Mouse (Mus musculus) hindbrain, embryonic 14.5 days (tissue): Measurements from ENCODE around the gene Gpc3. TPM values are rescaled to one million over a fixed set of nuclear protein-coding genes. Genes with fewer than 3 reads are reported as not detected.
"Not testable (repeated sequence)": the region's sequence is repeated elsewhere in the genome, so short reads cannot be mapped to it uniquely, and the experiment has no call there.

Experiments
- ATAC-seq: fragments of 200-750 bp; cut with Nextera tagmentation; 2 replicates; pipeline ENCODE4 v1.8.0; 2017; ENCODE audit warnings: moderate number of reproducible peaks, mild to moderate bottlenecking, moderate TSS enrichment, moderate library complexity; ENCODE audit not compliant: low FRiP score
- DNase-seq: peaks from one replicate; pipeline ENCODE4 v3.0.0-alpha.2; 2015; ENCODE audit warnings: low spot score
- H3K27ac ChIP-seq: fragments of 300-500 bp; sonication (generic); 2 replicates; pipeline ENCODE4 v1.5.1; 2014; ENCODE audit warnings: mild to moderate bottlenecking, moderate library complexity
- H3K27me3 ChIP-seq: fragments of 300-500 bp; sonication (generic); 2 replicates; pipeline ENCODE4 v1.6.1; 2014; ENCODE audit warnings: mild to moderate bottlenecking, low read length, mixed read lengths; ENCODE audit not compliant: control insufficient read depth, insufficient read depth
- H3K36me3 ChIP-seq: fragments of 300-500 bp; sonication (generic); replicated peaks from 2 replicates; pipeline ENCODE4 v1.6.1; 2014; ENCODE audit not compliant: control insufficient read depth, insufficient read depth
- H3K4me1 ChIP-seq: fragments of 300-500 bp; sonication (generic); replicated peaks from 2 replicates; pipeline ENCODE4 v1.6.1; 2014; ENCODE audit warnings: antibody characterized with exemption, low read length, mixed read lengths; ENCODE audit not compliant: control insufficient read depth, insufficient read depth
- H3K4me2 ChIP-seq: fragments of 300-500 bp; sonication (generic); replicated peaks from 2 replicates; pipeline ENCODE4 v1.6.1; 2014; ENCODE audit warnings: mild to moderate bottlenecking, moderate library complexity
- H3K4me3 ChIP-seq: fragments of 300-500 bp; sonication (generic); replicated peaks from 2 replicates; pipeline ENCODE4 v1.5.1; 2014; ENCODE audit warnings: mild to moderate bottlenecking, low read length
- H3K9ac ChIP-seq: fragments of 300-500 bp; sonication (generic); 2 replicates; pipeline ENCODE4 v1.6.1; 2014
- H3K9me3 ChIP-seq: fragments of 300-500 bp; sonication (generic); 2 replicates; pipeline ENCODE4 v1.6.1; 2016; ENCODE audit warnings: low read length; ENCODE audit not compliant: control insufficient read depth
- WGBS: fragments of 180-500 bp; shearing (Covaris S2); extraction: QIAGEN DNeasy Blood & Tissue Kit; methylation state at CpG from one replicate; pipeline ENCODE4 v1.1.7; 2014; 5-methylcytosine and 5-hydroxymethylcytosine counted together
- polyA plus RNA-seq: library from polyadenylated mRNA; unstranded; fragments of >200 nt; fragmentation: Nextera tagmentation; extraction: Ambion mirVana; gene quantifications from 2 replicates; pipeline ENCODE4 v1.2.1, GENCODE M21; 2014

The Gpc3 gene
- polyA plus RNA-seq, 1 experiment from 2014 or later = 122 TPM

GRCm38 (mm10) chrX:52350631-52351030 is 263.1 kb downstream of the Gpc3 start:
- not testable (repeated sequence) for H3K9me3 ChIP-seq, H3K4me2 ChIP-seq, H3K36me3 ChIP-seq, H3K9ac ChIP-seq, H3K4me1 ChIP-seq, H3K27ac ChIP-seq, ATAC-seq, H3K4me3 ChIP-seq, DNase-seq, H3K27me3 ChIP-seq
- WGBS = 55% methylated on average over 5 of the region's 5 CpGs

- 24% methylated on average over 6 of the region's 6 CpGs for WGBS
- DNase-seq = no peak
- H3K9ac ChIP-seq = no peak overlapping the region
Observed at GRCm38 (mm10) chrX:52348773-52349172, 265.0 kb downstream of the Gpc3 start.

GRCm38 (mm10) chrX:52344018-52344417 is 269.7 kb downstream of the Gpc3 start:
- Histone ChIP-seq H3K27ac (no peak overlapping the region), H3K4me3 (no peak overlapping the region), H3K36me3 (no peaks in the 10 kb centered on the region), H3K4me1 (no peaks in the 10 kb centered on the region), H3K9ac (no peak overlapping the region), H3K27me3 (no peaks in the 10 kb centered on the region), H3K9me3 (no peaks in the 10 kb centered on the region), H3K4me2 (no peak overlapping the region)
- DNase-seq (no peak), ATAC-seq (no peak)
- 84% methylated on average over 3 of the region's 3 CpGs for WGBS

More at GRCm38 (mm10) chrX:52348773-52349172, 265.0 kb downstream of the Gpc3 start:
- no peak for ATAC-seq
- H3K9me3 ChIP-seq = no peaks in the 10 kb centered on the region
- H3K4me2 ChIP-seq = no peak overlapping the region
- no peaks in the 10 kb centered on the region for H3K36me3 ChIP-seq
- H3K27ac ChIP-seq = no peak overlapping the region
- H3K4me3 ChIP-seq = no peak overlapping the region
- H3K4me1 ChIP-seq = no peaks in the 10 kb centered on the region
- no peaks in the 10 kb centered on the region for H3K27me3 ChIP-seq

- no peak for ATAC-seq
- Histone ChIP-seq H3K27me3 (no peaks in the 10 kb centered on the region), H3K9ac (no peak overlapping the region), H3K36me3 (no peaks in the 10 kb centered on the region), H3K4me2 (no peak overlapping the region), H3K27ac (no peak overlapping the region), H3K4me1 (no peaks in the 10 kb centered on the region), H3K4me3 (no peak overlapping the region), H3K9me3 (no peaks in the 10 kb centered on the region)
- WGBS = 34% methylated on average over 3 of the region's 3 CpGs
- DNase-seq = no peak
Observed at GRCm38 (mm10) chrX:52340251-52340650, 273.5 kb downstream of the Gpc3 start.

- no peak overlapping the region for H3K4me2 ChIP-seq
- H3K9ac ChIP-seq = no peak overlapping the region
- no peak for ATAC-seq
- H3K4me1 ChIP-seq = no peaks in the 10 kb centered on the region
- no peak overlapping the region for H3K4me3 ChIP-seq
- no peak for DNase-seq
- no peaks in the 10 kb centered on the region for H3K9me3 ChIP-seq
- H3K27me3 ChIP-seq = no peaks in the 10 kb centered on the region
- H3K36me3 ChIP-seq = no peaks in the 10 kb centered on the region
- no peak overlapping the region for H3K27ac ChIP-seq
- WGBS = 85% methylated on average over 4 of the region's 4 CpGs
Observed at GRCm38 (mm10) chrX:52321791-52322190, 292.0 kb downstream of the Gpc3 start.

- Histone ChIP-seq H3K4me1 (no peaks in the 10 kb centered on the region), H3K27me3 (no peaks in the 10 kb centered on the region), H3K27ac (no peak overlapping the region), H3K9ac (no peak overlapping the region), H3K4me3 (no peak overlapping the region), H3K4me2 (no peak overlapping the region), H3K9me3 (no peaks in the 10 kb centered on the region), H3K36me3 (no peaks in the 10 kb centered on the region)
- ATAC-seq (no peak), DNase-seq (no peak)
- WGBS = 70% methylated on average over 4 of the region's 4 CpGs
Observed at GRCm38 (mm10) chrX:52320653-52321052, 293.1 kb downstream of the Gpc3 start.

GRCm38 (mm10) chrX:52310976-52311375 is 302.8 kb downstream of the Gpc3 start:
- 80% methylated on average over 2 of the region's 2 CpGs for WGBS
- no peaks in the 10 kb centered on the region for H3K36me3 ChIP-seq
- H3K27me3 ChIP-seq = no peaks in the 10 kb centered on the region; the same call in 1 of the 2 replicates
- no peak for ATAC-seq
- no peaks in the 10 kb centered on the region for H3K9me3 ChIP-seq
- no peaks in the 10 kb centered on the region for H3K4me1 ChIP-seq
- H3K9ac ChIP-seq = no peak overlapping the region
- DNase-seq = no peak
- H3K4me2 ChIP-seq = no peak overlapping the region
- H3K4me3 ChIP-seq = no peak overlapping the region
- no peak overlapping the region for H3K27ac ChIP-seq

GRCm38 (mm10) chrX:52305226-52305625 is 308.5 kb downstream of the Gpc3 start:
- ATAC-seq (no peak), DNase-seq (no peak)
- Histone ChIP-seq H3K4me1 (no peaks in the 10 kb centered on the region), H3K27me3 (no peaks in the 10 kb centered on the region), H3K9me3 (no peaks in the 10 kb centered on the region), H3K27ac (no peak overlapping the region), H3K4me2 (no peak overlapping the region), H3K36me3 (no peaks in the 10 kb centered on the region), H3K4me3 (no peak overlapping the region), H3K9ac (no peak overlapping the region)
- 88% methylated on average over 4 of the region's 4 CpGs for WGBS

GRCm38 (mm10) chrX:52288792-52289191 is 325.0 kb downstream of the Gpc3 start:
- 35% methylated on average over 1 of the region's 1 CpGs for WGBS

GRCm38 (mm10) chrX:52287944-52288343 is 325.8 kb downstream of the Gpc3 start:
- Histone ChIP-seq H3K9ac (no peak overlapping the region), H3K27ac (no peak overlapping the region), H3K4me2 (no peak overlapping the region), H3K9me3 (no peaks in the 10 kb centered on the region), H3K36me3 (no peaks in the 10 kb centered on the region), H3K4me3 (no peak overlapping the region), H3K27me3 (no peaks in the 10 kb centered on the region), H3K4me1 (no peaks in the 10 kb centered on the region)
- no peak for ATAC-seq
- DNase-seq = no peak
- WGBS = 67% methylated on average over 6 of the region's 6 CpGs

More at GRCm38 (mm10) chrX:52288792-52289191, 325.0 kb downstream of the Gpc3 start:
- no peaks in the 10 kb centered on the region for H3K9me3 ChIP-seq
- no peaks in the 10 kb centered on the region for H3K27me3 ChIP-seq
- ATAC-seq (no peak), DNase-seq (no peak)
- H3K9ac ChIP-seq = no peak overlapping the region
- no peak overlapping the region for H3K27ac ChIP-seq
- H3K4me1 ChIP-seq = no peaks in the 10 kb centered on the region
- no peak overlapping the region for H3K4me3 ChIP-seq
- no peak overlapping the region for H3K4me2 ChIP-seq
- H3K36me3 ChIP-seq = no peaks in the 10 kb centered on the region
